Mouse (Mus musculus) G1E-ER4 (cell line): ENCODE data around the gene Tor3a. TPM values are rescaled to one million over a fixed set of nuclear protein-coding genes. Genes with fewer than 3 reads are reported as not detected.

Experiments used
- GATA1 ChIP-seq: IDR thresholded peaks from one replicate; pipeline ENCODE4 v1.8.0; 2012; ENCODE audit warnings: low read length, inconsistent platforms
- polyA plus RNA-seq: library from polyadenylated mRNA; stranded (reverse); fragments of >175 nt; gene quantifications from 2 replicates; pipeline ENCODE4 v1.2.3, GENCODE M21; 2012

Tor3a gene
- polyA plus RNA-seq, 1 experiment = 2.4 TPM

DNA sequence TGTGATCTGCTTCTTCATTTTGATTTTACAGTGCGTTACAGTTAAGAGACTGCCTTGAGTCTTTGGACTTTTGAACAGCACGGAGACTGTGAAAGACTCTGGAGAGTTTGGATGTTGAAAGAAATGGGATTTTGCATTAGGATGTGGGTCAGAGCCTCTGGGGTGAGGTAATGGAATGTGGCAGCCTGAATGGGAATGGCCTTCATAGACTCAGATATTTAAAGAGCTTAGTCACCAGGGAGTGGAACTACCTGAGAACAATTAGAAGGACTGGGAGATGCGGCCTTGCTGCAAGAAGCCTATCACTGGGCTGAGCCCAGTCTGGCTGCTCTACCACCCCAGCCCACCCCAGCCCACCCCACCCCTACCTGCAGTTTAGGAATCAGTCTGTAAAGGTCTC, 3.1 kb upstream of the Tor3a start:
- no peak for TF ChIP-seq GATA1

DNA sequence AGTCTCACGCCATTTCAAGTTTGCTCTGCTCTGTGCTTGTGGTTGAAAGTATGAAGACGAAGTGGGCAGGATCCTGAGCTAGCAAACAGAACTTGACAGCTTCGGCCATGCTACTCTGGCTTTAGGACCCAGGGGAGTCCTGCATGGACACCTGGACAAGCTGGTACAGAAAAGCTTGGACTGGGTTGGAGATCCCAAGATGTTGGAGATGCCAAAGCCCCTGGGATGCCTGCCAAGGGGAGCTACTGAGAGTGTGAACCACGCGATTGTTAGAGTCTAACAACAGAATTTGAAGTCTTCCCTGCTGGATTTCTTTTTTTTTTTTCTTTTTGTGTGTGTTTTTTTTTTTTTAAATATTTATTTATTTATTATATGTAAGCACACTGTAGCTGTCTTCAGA, 2.4 kb upstream of the Tor3a start:
- no peak for TF ChIP-seq GATA1

- no peak for TF ChIP-seq GATA1
Measured at GRCm38 (mm10) chr1:156676171-156676570, 2.0 kb upstream of the Tor3a start.

- TF ChIP-seq GATA1 = no peak
Measured at GRCm38 (mm10) chr1:156673476-156674194, 521 bp downstream of the Tor3a start.

DNA sequence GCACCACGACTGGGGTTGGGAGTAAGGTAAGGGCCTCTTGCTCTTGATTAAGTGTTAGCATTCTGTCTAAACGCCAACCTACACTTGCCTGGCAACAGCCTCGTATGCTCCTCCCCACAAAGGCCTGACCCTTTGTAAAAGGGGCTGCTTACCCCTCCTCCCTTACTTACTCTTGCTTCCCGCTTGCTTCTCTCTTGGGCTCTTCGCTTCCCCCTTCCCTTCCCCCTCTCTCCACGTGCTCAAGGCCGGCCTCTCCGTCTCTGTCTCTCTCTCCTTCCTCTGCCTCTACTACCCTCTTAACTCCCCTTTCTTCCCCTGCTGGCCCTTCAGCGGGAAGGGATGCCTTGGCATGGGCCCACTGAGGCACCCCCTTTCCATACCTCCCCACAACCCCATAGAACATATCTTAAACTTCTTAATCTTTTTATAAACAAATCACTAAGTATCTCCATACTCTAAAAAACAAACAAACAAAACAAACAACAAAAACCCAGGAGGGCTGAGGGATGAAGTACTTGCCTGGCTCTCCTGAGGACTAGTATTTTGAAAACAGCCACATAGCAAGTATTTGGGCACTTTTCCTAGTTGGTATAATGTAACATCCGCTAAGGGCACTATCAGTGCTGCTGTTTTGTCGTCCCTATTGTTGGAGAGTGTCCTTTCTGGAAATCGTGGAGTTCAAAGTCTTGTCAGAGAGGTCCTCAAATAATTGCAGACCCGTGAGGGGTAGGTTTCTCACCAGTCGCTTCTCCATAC, 1.3 kb downstream of the Tor3a start:
- TF ChIP-seq GATA1 = no peak

DNA sequence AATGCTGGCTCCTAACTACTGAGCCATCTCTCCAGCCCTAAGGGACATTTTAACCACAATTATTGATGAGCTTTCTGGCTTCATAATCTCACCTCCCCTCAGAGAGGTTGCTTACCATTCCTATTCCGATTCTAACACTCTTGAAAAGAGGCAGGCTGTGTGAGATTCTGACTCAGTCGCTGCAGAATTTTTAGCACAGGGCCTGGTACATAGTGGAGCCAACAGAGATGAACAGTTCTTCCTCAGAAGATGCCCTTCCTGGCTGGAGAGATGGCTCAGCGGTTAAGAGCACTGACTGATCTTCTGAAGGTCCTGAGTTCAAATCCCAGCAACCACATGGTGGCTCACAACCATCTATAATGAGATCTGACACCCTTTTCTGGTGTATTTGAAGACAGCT, 2.2 kb downstream of the Tor3a start:
- no peak for TF ChIP-seq GATA1

GRCm38 (mm10) chr1:156669208-156669983, 4.8 kb downstream of the Tor3a start:
- no peak for TF ChIP-seq GATA1

DNA sequence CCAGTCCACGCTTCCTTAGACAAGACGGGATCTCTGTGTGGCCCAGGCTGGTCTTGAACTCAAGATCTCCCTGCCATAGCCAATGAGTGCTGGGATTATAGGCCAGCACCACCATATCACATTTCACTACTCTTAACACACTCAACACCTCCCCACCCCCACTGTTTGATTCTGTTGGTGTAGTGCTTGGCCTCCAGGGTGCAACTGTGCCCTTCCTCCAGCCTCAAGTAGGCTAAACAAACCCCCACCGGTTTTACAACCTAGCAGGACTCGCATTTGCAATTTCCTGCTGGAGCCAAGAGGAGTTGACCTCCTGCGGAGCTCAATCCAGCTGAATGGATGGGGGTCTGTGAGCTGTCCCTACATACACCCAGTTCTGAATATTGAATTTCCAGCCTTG, 5.6 kb downstream of the Tor3a start:
- no peak for TF ChIP-seq GATA1

DNA sequence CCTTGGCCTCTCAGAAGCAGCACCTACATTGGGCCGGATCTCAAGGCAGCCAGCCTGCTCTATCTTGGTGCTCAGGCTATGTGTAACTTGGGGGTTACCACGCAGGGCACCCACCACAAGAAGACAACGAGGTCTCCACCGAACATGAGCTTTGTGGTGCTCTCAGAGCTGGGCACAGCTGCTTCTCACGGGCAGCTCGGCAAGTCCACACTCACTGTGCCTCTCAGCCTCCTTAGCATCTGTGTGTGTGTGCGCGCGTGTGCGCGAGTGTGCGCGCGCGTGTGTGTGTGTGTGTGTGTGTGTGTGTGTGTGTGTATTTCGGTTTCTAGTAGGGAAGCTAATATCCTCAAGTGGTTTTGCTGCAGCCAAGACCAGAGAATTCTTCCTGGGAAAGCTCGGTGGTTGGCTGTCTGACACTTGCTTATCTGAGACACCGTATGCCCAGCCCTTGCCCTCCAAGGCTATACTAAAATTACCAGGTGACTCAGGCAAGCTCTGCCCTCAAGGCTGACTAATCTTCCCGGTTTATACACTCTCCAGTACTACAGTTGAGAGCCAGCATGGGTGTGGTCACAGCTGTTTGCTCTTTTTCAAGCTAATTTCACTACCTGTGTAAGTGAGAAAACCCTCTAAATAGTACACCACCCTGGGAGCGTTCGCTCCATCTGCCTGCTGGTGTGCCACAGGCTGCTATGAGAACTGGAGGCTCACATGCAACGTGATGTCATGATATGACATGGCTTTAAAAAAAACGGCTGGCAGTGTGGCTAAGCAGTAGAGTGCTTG, 6.8 kb downstream of the Tor3a start:
- no peak for TF ChIP-seq GATA1

- TF ChIP-seq GATA1 = no peak
Measured at GRCm38 (mm10) chr1:156665777-156666176, 8.4 kb downstream of the Tor3a start.

DNA sequence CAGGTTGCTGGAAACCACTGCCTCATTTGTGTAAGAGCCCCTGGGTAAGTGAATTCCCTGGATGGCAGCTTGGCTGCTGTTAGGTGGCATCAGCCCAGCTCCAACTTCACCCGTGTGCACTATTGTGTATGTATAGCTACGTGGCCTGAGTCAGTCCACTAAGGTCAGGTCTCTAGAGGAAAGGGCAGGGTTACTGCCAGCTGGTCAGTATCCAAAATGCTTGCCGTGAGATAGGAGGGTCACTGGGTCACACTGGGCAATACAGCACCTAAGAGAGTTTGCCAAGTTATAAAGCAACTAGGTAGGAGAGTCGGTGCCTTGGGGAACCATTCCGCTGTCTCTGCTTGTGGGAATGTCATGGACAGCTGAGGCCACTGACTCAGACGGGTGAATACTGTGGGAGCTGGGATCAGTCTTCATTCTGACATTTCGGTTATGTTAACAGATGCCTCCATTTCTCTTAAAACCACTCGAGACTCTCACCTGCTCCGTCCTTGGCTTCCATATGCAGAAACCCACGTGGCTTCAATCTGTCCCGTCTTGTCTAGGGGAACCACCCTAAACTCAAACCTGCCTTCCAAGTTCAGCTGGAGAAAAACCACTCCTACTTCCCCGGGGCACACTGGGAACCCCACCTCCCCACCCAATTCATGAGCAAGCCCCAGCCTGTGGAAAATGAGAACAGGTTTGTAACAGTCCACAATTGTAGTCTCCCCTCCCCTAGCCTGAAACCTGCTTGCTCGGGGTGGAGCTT, 14.1 kb downstream of the Tor3a start:
- no peak for TF ChIP-seq GATA1

DNA sequence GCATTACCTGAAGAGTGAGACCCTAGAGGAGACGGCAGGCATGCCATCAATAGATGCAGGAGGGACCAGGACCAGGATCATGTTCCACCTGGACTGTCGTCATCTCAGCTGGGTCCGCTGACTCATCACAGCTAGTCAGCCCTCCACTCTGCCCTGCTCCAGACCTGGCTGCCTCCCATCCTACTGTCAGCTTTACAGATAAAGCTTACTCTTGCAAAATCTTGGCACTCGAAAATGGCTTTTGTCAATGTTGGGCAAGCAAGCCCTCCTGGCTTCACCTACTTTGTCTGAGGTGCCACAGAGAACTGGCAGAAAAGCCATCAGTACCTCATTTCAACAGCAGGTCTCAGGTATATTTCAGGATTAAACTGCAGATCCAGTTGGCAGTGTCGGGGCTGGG, 15.5 kb downstream of the Tor3a start:
- no peak for TF ChIP-seq GATA1

GRCm38 (mm10) chr1:156657523-156657922, 16.6 kb downstream of the Tor3a start:
- no peak for TF ChIP-seq GATA1

DNA sequence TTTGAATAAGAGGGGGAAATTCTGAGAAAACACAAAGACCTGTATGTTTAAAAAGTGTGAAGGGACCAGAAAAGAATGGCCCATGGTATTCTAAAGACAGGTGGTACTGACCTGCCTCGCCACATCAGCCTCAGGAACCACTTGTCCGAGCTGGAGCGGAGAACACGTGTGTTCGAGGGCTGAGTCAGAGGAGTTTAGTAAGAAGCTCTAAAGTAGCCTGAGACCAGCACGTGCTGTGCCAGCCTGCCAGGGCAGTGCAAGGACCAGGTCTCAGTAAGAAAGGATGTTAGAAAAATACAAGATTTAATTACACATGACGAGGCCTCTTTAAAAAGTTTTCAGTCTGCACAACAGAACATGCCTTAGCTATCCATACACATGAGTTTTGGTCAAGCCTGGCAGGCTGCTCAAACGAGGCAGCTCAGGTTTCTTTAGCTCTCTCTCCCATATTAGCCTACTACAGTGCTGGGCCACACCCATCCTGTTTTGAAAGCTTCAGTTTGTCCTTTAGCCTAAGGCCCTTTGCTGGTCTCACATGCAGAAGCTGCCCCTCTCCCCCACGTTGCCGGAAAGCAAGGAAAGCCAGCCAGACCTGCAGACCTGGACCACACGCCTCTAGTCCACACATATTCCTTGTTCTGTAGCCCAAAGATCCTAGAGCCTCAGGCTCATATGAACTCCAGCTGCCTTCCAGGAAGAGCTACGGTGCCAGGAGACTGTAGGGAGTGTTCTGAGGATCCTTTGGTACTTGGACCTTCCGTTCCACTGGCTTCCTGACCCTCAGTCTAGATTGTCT, 19.2 kb downstream of the Tor3a start:
- TF ChIP-seq GATA1 = no peak
